Mouse (Mus musculus): ENCODE data around the gene Tmem117. TPM values are rescaled to one million over a fixed set of nuclear protein-coding genes. Genes with fewer than 3 reads are reported as not detected.

Gene Tmem117
- total and polyA plus RNA-seq, 3 experiments, result not detected

DNA sequence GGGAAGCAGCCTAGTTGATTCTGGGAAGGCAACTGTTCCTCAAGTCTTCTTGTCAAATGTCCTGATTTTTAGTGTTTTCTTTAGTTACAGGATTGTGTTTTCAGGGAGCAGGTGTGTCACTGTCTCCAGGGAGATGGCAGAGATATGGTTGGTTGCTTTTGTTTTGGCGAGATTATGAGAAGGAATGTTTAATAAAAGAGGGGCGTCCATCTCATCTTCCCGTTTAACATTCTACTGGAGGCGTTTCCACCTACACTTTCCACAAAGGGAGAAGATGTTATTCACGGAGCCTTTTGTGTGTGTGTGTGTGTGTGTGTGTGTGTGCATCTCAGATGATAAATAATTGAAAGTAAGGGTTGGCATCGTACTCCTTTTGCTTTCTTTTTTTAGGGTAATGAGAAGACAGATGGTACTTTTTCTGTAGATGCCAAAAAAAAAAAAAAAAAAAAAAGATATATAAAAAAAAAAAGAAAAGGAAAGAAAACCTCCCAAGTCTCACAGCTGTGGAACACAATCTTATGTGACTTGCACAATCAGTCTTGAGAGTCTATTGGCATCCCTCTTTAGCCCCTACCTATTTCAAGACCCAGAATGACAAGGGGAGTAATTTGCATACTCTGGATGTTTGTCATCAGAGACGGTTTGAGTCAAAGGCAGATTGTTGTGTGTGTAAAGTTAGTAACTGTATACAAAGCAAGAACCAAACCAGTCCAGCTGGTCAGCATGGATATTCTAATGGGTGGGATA, 142.0 kb downstream of the Tmem117 start:
- no peaks in the 10 kb centered on the region for H3K36me3 ChIP-seq (ENCODE audit: control insufficient read depth in 1 of 2, insufficient read depth in 2 of 2, low read length in 2 of 2)
- no peak for DNase-seq (ENCODE audit: low read depth, low spot score)
- H3K79me2 ChIP-seq (ENCODE audit: control insufficient read depth, insufficient read depth, low read length, poor library complexity), result no peaks in the 10 kb centered on the region

DNA sequence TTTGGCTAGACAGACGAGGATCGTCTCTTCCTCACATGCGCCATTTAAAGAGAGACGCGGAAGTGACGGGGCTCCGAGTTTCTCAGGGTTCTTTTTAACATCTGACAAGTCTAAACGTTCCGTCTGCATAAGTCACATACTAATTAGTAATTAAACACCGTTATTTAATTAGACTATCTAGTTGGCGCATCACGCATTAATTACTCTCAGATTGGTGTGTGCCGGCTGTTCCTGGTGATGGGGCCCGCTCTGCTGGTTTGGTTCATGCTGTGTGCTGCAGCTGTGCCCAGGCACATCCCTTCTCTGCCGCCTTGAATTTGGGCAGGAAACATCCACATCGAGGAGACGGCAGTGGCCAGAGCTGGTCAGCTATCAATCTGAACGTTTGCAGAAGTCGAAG, 142.7 kb downstream of the Tmem117 start:
- Histone ChIP-seq H3K9ac (ENCODE audit: control insufficient read depth, low read depth, low read length, poor library complexity, severe bottlenecking) (no peak overlapping the region), H3K36me3 (ENCODE audit: control insufficient read depth in 1 of 2, insufficient read depth in 2 of 2, low read length in 2 of 2) (no peaks in the 10 kb centered on the region), H3K27ac (ENCODE audit: control insufficient read depth, low read depth, low read length) (no peak overlapping the region), H3K79me2 (ENCODE audit: control insufficient read depth, insufficient read depth, low read length, poor library complexity) (no peaks in the 10 kb centered on the region), H3K4me1 (ENCODE audit: control insufficient read depth in 1 of 2, insufficient read depth in 2 of 2, low read length in 2 of 2) (no peaks in the 10 kb centered on the region), H3K9me3 (replicated peaks; ENCODE audit: insufficient read depth, low read length) (no peaks in the 10 kb centered on the region), H3K4me3 (ENCODE audit: control insufficient read depth in 1 of 2, insufficient read depth in 1 of 2, low read depth in 2 of 2, low read length in 2 of 2) (no peak overlapping the region), H3K27me3 (ENCODE audit: control insufficient read depth in 1 of 2, insufficient read depth in 2 of 2, low read length in 2 of 2) (no peaks in the 10 kb centered on the region)
- TF ChIP-seq CHD2 (IDR thresholded peaks at IDR 0.05; ENCODE audit: low read length) (no peak), ELF1 (IDR thresholded peaks at IDR 0.05; ENCODE audit: low read depth, low read length) (no peak), CTCF (IDR thresholded peaks at IDR 0.05 in 2 of 3, conservative IDR thresholded peaks at IDR 0.05 in 1 of 3; ENCODE audit: control insufficient read depth in 1 of 3, insufficient read depth in 1 of 3, low read depth in 2 of 3, low read length in 3 of 3, poor library complexity in 1 of 3, severe bottlenecking in 1 of 3) (no peak)
- DNase-seq (ENCODE audit: low read depth, low spot score), result no peak

More for the DNA sequence above, 142.0 kb downstream of the Tmem117 start:
- Histone ChIP-seq H3K27me3 (ENCODE audit: control insufficient read depth in 1 of 2, insufficient read depth in 2 of 2, low read length in 2 of 2) (no peaks in the 10 kb centered on the region), H3K27ac (ENCODE audit: control insufficient read depth, low read depth, low read length) (no peak overlapping the region), H3K4me1 (ENCODE audit: control insufficient read depth in 1 of 2, insufficient read depth in 2 of 2, low read length in 2 of 2) (no peaks in the 10 kb centered on the region), H3K9me3 (replicated peaks; ENCODE audit: insufficient read depth, low read length) (no peaks in the 10 kb centered on the region), H3K9ac (ENCODE audit: control insufficient read depth, low read depth, low read length, poor library complexity, severe bottlenecking) (no peak overlapping the region), H3K4me3 (ENCODE audit: control insufficient read depth in 1 of 2, insufficient read depth in 1 of 2, low read depth in 2 of 2, low read length in 2 of 2) (no peak overlapping the region)
- TF ChIP-seq HCFC1 (IDR thresholded peaks at IDR 0.05; ENCODE audit: low read depth, low read length), result no peak
- no peak for TF ChIP-seq UBTF (IDR thresholded peaks at IDR 0.05; ENCODE audit: borderline replicate concordance, insufficient read depth, low read depth, low read length)
- no peak for TF ChIP-seq MYC (IDR thresholded peaks at IDR 0.05; ENCODE audit: low read depth, low read length)
- TF ChIP-seq ZNF384 (IDR thresholded peaks at IDR 0.05; ENCODE audit: low read depth, low read length), result no peak
- no peak for TF ChIP-seq MXI1 (IDR thresholded peaks at IDR 0.05; ENCODE audit: low read depth, low read length)
- no peak for TF ChIP-seq MEF2A (IDR thresholded peaks at IDR 0.05; ENCODE audit: extremely low read depth, insufficient replicate concordance, low read depth, low read length, poor library complexity, severe bottlenecking)
- TF ChIP-seq TCF12 (IDR thresholded peaks at IDR 0.05; ENCODE audit: low read depth, low read length), result no peak
- no peak for TF ChIP-seq TAL1 (IDR thresholded peaks at IDR 0.05; ENCODE audit: low read length)
- no peak for TF ChIP-seq ETS1 (IDR thresholded peaks at IDR 0.05; ENCODE audit: low read depth, low read length)
